Mouse (Mus musculus): ENCODE results near the gene Cdh15. TPM values are rescaled to one million over a fixed set of nuclear protein-coding genes. Genes with fewer than 3 reads are reported as not detected.

Cdh15 gene
- polyA plus RNA-seq, 1 experiment from 2014 or later: 2.9 TPM

DNA sequence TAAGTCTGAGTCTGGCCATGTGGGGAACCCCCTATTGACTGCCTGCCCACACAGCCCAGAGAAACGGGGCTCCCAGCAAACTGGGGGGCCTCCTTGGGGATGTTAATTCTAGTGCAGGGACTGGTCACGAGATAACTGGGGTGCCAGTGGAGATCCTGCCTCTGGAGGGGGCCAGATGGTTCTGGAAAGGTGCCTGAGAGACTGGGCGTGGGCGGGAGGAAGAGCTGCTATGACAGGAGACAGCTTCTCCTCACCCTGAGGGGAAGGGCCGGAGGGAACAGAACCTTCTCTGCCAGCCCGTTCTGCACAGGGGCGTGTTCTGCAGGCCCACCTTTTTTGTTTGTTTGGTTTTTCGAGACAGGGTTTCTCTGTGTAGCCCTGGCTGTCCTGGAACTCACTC lies 18.5 kb downstream of the Cdh15 start:
- Histone ChIP-seq H3K4me2 (ENCODE audit: low read length) (no peak overlapping the region), H3K36me3 (ENCODE audit: control insufficient read depth, insufficient read depth, low read length) (no peaks in the 10 kb centered on the region), H3K27ac (ENCODE audit: low read length) (no peak overlapping the region), H3K4me1 (ENCODE audit: control insufficient read depth, insufficient read depth, low read length) (no peaks in the 10 kb centered on the region), H3K27me3 (ENCODE audit: control insufficient read depth, insufficient read depth, low read depth, low read length) (no peaks in the 10 kb centered on the region), H3K4me3 (ENCODE audit: low read depth, low read length) (no peak overlapping the region), H3K9ac (ENCODE audit: low read depth, low read length) (no peak overlapping the region), H3K9me3 (replicated peaks; ENCODE audit: control insufficient read depth, low read length, poor library complexity, severe bottlenecking) (peaks cover 9% of the 10 kb centered on the region; the same call in 1 of the 2 replicates)
- whole genome bisulfite sequencing: 86% methylated on average over 8 of the region's 8 CpGs
- no peak for ATAC-seq

DNA sequence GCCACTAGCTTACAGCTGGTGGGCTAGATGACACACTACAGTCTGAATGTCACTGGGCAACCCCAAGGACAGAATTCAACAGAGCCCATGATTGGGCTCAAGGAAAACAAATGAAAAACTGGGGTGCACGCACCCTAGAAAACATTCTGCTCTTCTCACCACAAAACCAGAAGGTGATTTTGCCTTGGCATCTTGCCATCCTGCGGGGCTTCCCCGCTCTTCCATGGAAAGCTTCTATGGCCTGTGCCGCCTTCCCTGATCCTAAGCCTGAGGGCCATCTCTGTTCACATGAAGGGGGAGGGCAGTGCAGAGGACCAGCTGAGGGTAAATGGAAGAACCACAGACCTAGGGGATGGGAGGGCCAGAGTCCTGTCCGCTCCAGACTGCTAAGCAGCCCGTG lies 20.2 kb downstream of the Cdh15 start:
- Histone ChIP-seq H3K27ac (ENCODE audit: low read length) (no peak overlapping the region), H3K36me3 (ENCODE audit: control insufficient read depth, insufficient read depth, low read length) (no peaks in the 10 kb centered on the region), H3K4me2 (ENCODE audit: low read length) (no peak overlapping the region), H3K9me3 (replicated peaks; ENCODE audit: control insufficient read depth, low read length, poor library complexity, severe bottlenecking) (peaks cover 9% of the 10 kb centered on the region; the same call in 1 of the 2 replicates), H3K27me3 (ENCODE audit: control insufficient read depth, insufficient read depth, low read depth, low read length) (no peaks in the 10 kb centered on the region), H3K4me3 (ENCODE audit: low read depth, low read length) (no peak overlapping the region), H3K9ac (ENCODE audit: low read depth, low read length) (no peak overlapping the region), H3K4me1 (ENCODE audit: control insufficient read depth, insufficient read depth, low read length) (no peaks in the 10 kb centered on the region)
- WGBS: 83% methylated on average over 6 of the region's 6 CpGs
- ATAC-seq: no peak

- no peak for ATAC-seq
- Histone ChIP-seq H3K4me3 (ENCODE audit: low read depth, low read length) (no peak overlapping the region), H3K9me3 (replicated peaks; ENCODE audit: control insufficient read depth, low read length, poor library complexity, severe bottlenecking) (peaks cover 3% of the 10 kb centered on the region; the same call in 1 of the 2 replicates), H3K4me1 (ENCODE audit: control insufficient read depth, insufficient read depth, low read length) (no peaks in the 10 kb centered on the region), H3K27ac (ENCODE audit: low read length) (no peak overlapping the region), H3K27me3 (ENCODE audit: control insufficient read depth, insufficient read depth, low read depth, low read length) (no peaks in the 10 kb centered on the region), H3K9ac (ENCODE audit: low read depth, low read length) (no peak overlapping the region), H3K4me2 (ENCODE audit: low read length) (no peak overlapping the region), H3K36me3 (ENCODE audit: control insufficient read depth, insufficient read depth, low read length) (no peaks in the 10 kb centered on the region)
- 17% methylated on average over 31 of the region's 31 CpGs for WGBS
Measured at GRCm38 (mm10) chr8:122870377-122870863, 22.7 kb downstream of the Cdh15 start.

DNA sequence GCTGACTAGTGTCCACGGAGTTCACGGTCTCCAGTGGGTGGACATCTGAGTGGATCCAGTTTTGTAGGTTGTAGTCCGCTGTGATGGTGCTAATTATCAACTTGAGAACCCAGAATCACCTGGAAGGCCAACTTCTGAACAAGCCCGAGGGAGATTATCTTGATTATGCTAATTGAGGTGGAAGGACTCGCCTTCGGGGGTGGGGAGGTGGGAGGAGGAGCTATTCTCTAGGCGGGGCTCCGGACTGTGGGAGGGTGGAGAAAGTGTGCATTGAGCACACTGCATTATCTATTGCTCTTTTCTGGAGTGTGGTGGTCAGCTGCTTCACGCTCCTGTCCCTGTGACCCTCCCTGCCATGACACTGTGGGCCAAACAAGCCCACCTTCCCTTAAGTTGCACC lies 23.9 kb downstream of the Cdh15 start:
- no peak overlapping the region for H3K4me3 ChIP-seq (ENCODE audit: low read depth, low read length)
- WGBS: 49% methylated on average over 9 of the region's 9 CpGs
- H3K27ac ChIP-seq (ENCODE audit: low read length): no peak overlapping the region
- H3K9ac ChIP-seq (ENCODE audit: low read depth, low read length): no peak overlapping the region
- ATAC-seq: no peak
- no peak overlapping the region for H3K4me2 ChIP-seq (ENCODE audit: low read length)
- no peaks in the 10 kb centered on the region for H3K9me3 ChIP-seq (replicated peaks; ENCODE audit: control insufficient read depth, low read length, poor library complexity, severe bottlenecking)
- no peaks in the 10 kb centered on the region for H3K27me3 ChIP-seq (ENCODE audit: control insufficient read depth, insufficient read depth, low read depth, low read length)
- H3K36me3 ChIP-seq (ENCODE audit: control insufficient read depth, insufficient read depth, low read length): no peaks in the 10 kb centered on the region
- no peaks in the 10 kb centered on the region for H3K4me1 ChIP-seq (ENCODE audit: control insufficient read depth, insufficient read depth, low read length)

DNA sequence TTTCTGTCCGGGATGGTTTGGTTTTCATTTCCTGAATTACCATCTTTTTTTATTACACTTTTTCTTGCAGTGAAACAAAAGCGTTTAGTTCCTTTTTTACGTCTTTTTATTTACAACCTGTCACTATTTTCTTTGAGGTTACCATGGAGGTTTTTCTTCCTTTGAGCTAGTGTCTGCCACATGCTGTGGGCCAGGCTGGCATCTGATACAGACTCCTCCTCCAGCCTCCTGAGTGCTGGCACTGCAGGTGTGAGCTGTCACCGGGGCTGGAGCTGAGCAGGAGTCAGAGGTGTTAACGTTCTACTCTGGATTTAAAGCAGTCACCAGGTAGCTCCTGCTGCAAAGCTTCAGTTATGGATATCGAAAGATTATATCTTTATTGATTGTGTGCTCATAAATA lies 25.4 kb downstream of the Cdh15 start:
- H3K27me3 ChIP-seq (ENCODE audit: control insufficient read depth, insufficient read depth, low read depth, low read length): no peaks in the 10 kb centered on the region
- no peak overlapping the region for H3K9ac ChIP-seq (ENCODE audit: low read depth, low read length)
- no peak overlapping the region for H3K4me2 ChIP-seq (ENCODE audit: low read length)
- no peak overlapping the region for H3K27ac ChIP-seq (ENCODE audit: low read length)
- H3K9me3 ChIP-seq (replicated peaks; ENCODE audit: control insufficient read depth, low read length, poor library complexity, severe bottlenecking): no peaks in the 10 kb centered on the region
- H3K4me1 ChIP-seq (ENCODE audit: control insufficient read depth, insufficient read depth, low read length): no peaks in the 10 kb centered on the region
- no peak overlapping the region for H3K4me3 ChIP-seq (ENCODE audit: low read depth, low read length)
- ATAC-seq: no peak
- WGBS: 58% methylated on average over 6 of the region's 6 CpGs
- no peaks in the 10 kb centered on the region for H3K36me3 ChIP-seq (ENCODE audit: control insufficient read depth, insufficient read depth, low read length)

- no peak overlapping the region for H3K4me3 ChIP-seq (ENCODE audit: low read depth, low read length)
- no peaks in the 10 kb centered on the region for H3K4me1 ChIP-seq (ENCODE audit: control insufficient read depth, insufficient read depth, low read length)
- 77% methylated on average over 5 of the region's 5 CpGs for WGBS
- H3K27ac ChIP-seq (ENCODE audit: low read length): no peak overlapping the region
- no peaks in the 10 kb centered on the region for H3K27me3 ChIP-seq (ENCODE audit: control insufficient read depth, insufficient read depth, low read depth, low read length)
- no peak overlapping the region for H3K9ac ChIP-seq (ENCODE audit: low read depth, low read length)
- ATAC-seq: no peak
- H3K9me3 ChIP-seq (replicated peaks; ENCODE audit: control insufficient read depth, low read length, poor library complexity, severe bottlenecking): no peaks in the 10 kb centered on the region
- H3K4me2 ChIP-seq (ENCODE audit: low read length): no peak overlapping the region
- no peaks in the 10 kb centered on the region for H3K36me3 ChIP-seq (ENCODE audit: control insufficient read depth, insufficient read depth, low read length)
Measured at GRCm38 (mm10) chr8:122875186-122875585, 27.4 kb downstream of the Cdh15 start.

- Histone ChIP-seq H3K4me2 (ENCODE audit: low read length) (no peak overlapping the region), H3K9me3 (replicated peaks; ENCODE audit: control insufficient read depth, low read length, poor library complexity, severe bottlenecking) (no peaks in the 10 kb centered on the region), H3K36me3 (ENCODE audit: control insufficient read depth, insufficient read depth, low read length) (peaks cover 4% of the 10 kb centered on the region), H3K27ac (ENCODE audit: low read length) (no peak overlapping the region), H3K9ac (ENCODE audit: low read depth, low read length) (no peak overlapping the region), H3K4me3 (ENCODE audit: low read depth, low read length) (no peak overlapping the region), H3K27me3 (ENCODE audit: control insufficient read depth, insufficient read depth, low read depth, low read length) (no peaks in the 10 kb centered on the region), H3K4me1 (ENCODE audit: control insufficient read depth, insufficient read depth, low read length) (no peaks in the 10 kb centered on the region)
- 88% methylated on average over 3 of the region's 3 CpGs for WGBS
- no peak for ATAC-seq
Measured at GRCm38 (mm10) chr8:122878231-122878630, 30.5 kb downstream of the Cdh15 start.

GRCm38 (mm10) chr8:122880302-122880701 lies 32.5 kb downstream of the Cdh15 start:
- H3K9me3 ChIP-seq (replicated peaks; ENCODE audit: control insufficient read depth, low read length, poor library complexity, severe bottlenecking): no peaks in the 10 kb centered on the region
- H3K27ac ChIP-seq (ENCODE audit: low read length): no peak overlapping the region
- no peak overlapping the region for H3K9ac ChIP-seq (ENCODE audit: low read depth, low read length)
- WGBS: 64% methylated on average over 3 of the region's 3 CpGs
- no peak for ATAC-seq
- no peak overlapping the region for H3K4me2 ChIP-seq (ENCODE audit: low read length)
- H3K36me3 ChIP-seq (ENCODE audit: control insufficient read depth, insufficient read depth, low read length): peaks cover 11% of the 10 kb centered on the region
- no peaks in the 10 kb centered on the region for H3K4me1 ChIP-seq (ENCODE audit: control insufficient read depth, insufficient read depth, low read length)
- H3K4me3 ChIP-seq (ENCODE audit: low read depth, low read length): no peak overlapping the region
- H3K27me3 ChIP-seq (ENCODE audit: control insufficient read depth, insufficient read depth, low read depth, low read length): no peaks in the 10 kb centered on the region

DNA sequence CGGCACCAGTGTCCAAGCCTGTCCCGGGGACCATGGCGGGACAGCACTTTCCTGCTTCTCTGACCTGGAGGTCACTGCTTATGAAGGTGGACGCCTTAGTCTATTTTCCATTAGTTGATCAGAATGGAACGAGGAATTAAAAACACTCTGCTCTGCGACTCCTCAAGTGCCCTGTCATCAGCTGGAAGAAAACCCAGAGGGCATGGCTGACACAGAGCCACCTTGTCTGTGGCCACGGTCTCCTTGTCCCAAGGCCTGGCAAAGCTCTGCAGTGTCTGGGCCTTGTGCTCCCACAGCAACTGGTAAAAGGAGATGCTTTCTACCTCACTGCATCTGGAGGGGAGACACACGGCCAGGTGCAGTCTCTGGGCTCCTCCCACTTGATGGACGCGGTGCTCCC lies 35.9 kb downstream of the Cdh15 start:
- peaks cover 37% of the 10 kb centered on the region for H3K36me3 ChIP-seq (ENCODE audit: control insufficient read depth, insufficient read depth, low read length)
- H3K27me3 ChIP-seq (ENCODE audit: control insufficient read depth, insufficient read depth, low read depth, low read length): no peaks in the 10 kb centered on the region
- ATAC-seq: no peak
- 89% methylated on average over 10 of the region's 10 CpGs for WGBS
- H3K4me1 ChIP-seq (ENCODE audit: control insufficient read depth, insufficient read depth, low read length): no peaks in the 10 kb centered on the region
- H3K4me3 ChIP-seq (ENCODE audit: low read depth, low read length): no peak overlapping the region
- no peak overlapping the region for H3K4me2 ChIP-seq (ENCODE audit: low read length)
- H3K9ac ChIP-seq (ENCODE audit: low read depth, low read length): no peak overlapping the region
- H3K27ac ChIP-seq (ENCODE audit: low read length): no peak overlapping the region
- no peaks in the 10 kb centered on the region for H3K9me3 ChIP-seq (replicated peaks; ENCODE audit: control insufficient read depth, low read length, poor library complexity, severe bottlenecking)
